Mouse (Mus musculus): ENCODE results near the gene Obsl1. TPM values are rescaled to one million over a fixed set of nuclear protein-coding genes. Genes with fewer than 3 reads are reported as not detected.

Obsl1 gene
- polyA plus RNA-seq, 2 experiments = 5.3 to 9.7 TPM

GRCm38 (mm10) chr1:75456746-75457564, 49.3 kb downstream of the Obsl1 start:
- Histone ChIP-seq H3K4me3 (ENCODE audit: insufficient read depth in 1 of 2, low read depth in 2 of 2, low read length in 2 of 2) (no peak overlapping the region), H3K27ac (no peak overlapping the region), H3K9ac (replicated peaks) (no peak overlapping the region), H3K4me2 (ENCODE audit: low read depth) (no peak overlapping the region), H3K4me1 (replicated peaks; ENCODE audit: control insufficient read depth in 2 of 2, insufficient read depth in 2 of 2, low read length in 1 of 2) (peaks cover 3 to 8% of the 10 kb centered on the region in 2 experiments; a peak in 3 of 4 replicates), H3K9me3 (ENCODE audit: control insufficient read depth, low read length) (no peaks in the 10 kb centered on the region), H3K27me3 (ENCODE audit: control insufficient read depth, insufficient read depth, low read length) (peaks cover 77% of the 10 kb centered on the region), H3K36me3 (replicated peaks; ENCODE audit: control insufficient read depth, insufficient read depth, low read depth) (no peaks in the 10 kb centered on the region)
- TF ChIP-seq CTCF (IDR thresholded peaks at IDR 0.05; ENCODE audit: low read depth) = peak; percentile 75
- no peak for TF ChIP-seq EP300 (IDR thresholded peaks at IDR 0.05; ENCODE audit: low read depth)
- WGBS (ENCODE audit: insufficient replicate concordance) = 10% methylated on average over 14 of the region's 14 CpGs
- DNase-seq (ENCODE audit: low read depth in 3 of 3, low spot score in 3 of 3) (no peak), ATAC-seq (ENCODE audit: insufficient read depth) (no peak)

GRCm38 (mm10) chr1:75455948-75456347, 50.3 kb downstream of the Obsl1 start:
- Histone ChIP-seq H3K9ac (replicated peaks) (no peak overlapping the region), H3K4me2 (ENCODE audit: low read depth) (no peak overlapping the region), H3K9me3 (ENCODE audit: control insufficient read depth, low read length) (no peaks in the 10 kb centered on the region), H3K4me3 (ENCODE audit: insufficient read depth in 1 of 2, low read depth in 2 of 2, low read length in 2 of 2) (no peak overlapping the region), H3K4me1 (replicated peaks; ENCODE audit: control insufficient read depth in 2 of 2, insufficient read depth in 2 of 2, low read length in 1 of 2) (peaks cover 3 to 8% of the 10 kb centered on the region in 2 experiments), H3K27ac (no peak overlapping the region), H3K36me3 (replicated peaks; ENCODE audit: control insufficient read depth, insufficient read depth, low read depth) (no peaks in the 10 kb centered on the region), H3K27me3 (ENCODE audit: control insufficient read depth, insufficient read depth, low read length) (peaks cover 87% of the 10 kb centered on the region)
- WGBS (ENCODE audit: insufficient replicate concordance) = 24% methylated on average over 5 of the region's 5 CpGs
- DNase-seq (ENCODE audit: low read depth in 3 of 3, low spot score in 3 of 3) (no peak), ATAC-seq (ENCODE audit: insufficient read depth) (no peak)
- TF ChIP-seq CTCF (IDR thresholded peaks at IDR 0.05; ENCODE audit: low read depth) (no peak), EP300 (IDR thresholded peaks at IDR 0.05; ENCODE audit: low read depth) (no peak)

- Histone ChIP-seq H3K36me3 (replicated peaks; ENCODE audit: control insufficient read depth, insufficient read depth, low read depth) (no peaks in the 10 kb centered on the region), H3K27ac (no peak overlapping the region), H3K4me2 (ENCODE audit: low read depth) (no peak overlapping the region), H3K9ac (replicated peaks) (no peak overlapping the region), H3K9me3 (ENCODE audit: control insufficient read depth, low read length) (no peaks in the 10 kb centered on the region), H3K27me3 (ENCODE audit: control insufficient read depth, insufficient read depth, low read length) (peaks cover 92% of the 10 kb centered on the region), H3K4me1 (replicated peaks; ENCODE audit: control insufficient read depth in 2 of 2, insufficient read depth in 2 of 2, low read length in 1 of 2) (peaks cover 8% of the 10 kb centered on the region in 2 experiments), H3K4me3 (ENCODE audit: insufficient read depth in 1 of 2, low read depth in 2 of 2, low read length in 2 of 2) (no peak overlapping the region)
- TF ChIP-seq EP300 (IDR thresholded peaks at IDR 0.05; ENCODE audit: low read depth) (no peak), CTCF (IDR thresholded peaks at IDR 0.05; ENCODE audit: low read depth) (no peak)
- DNase-seq (ENCODE audit: low read depth in 3 of 3, low spot score in 3 of 3) = no peak
- ATAC-seq (ENCODE audit: insufficient read depth) = no peak
- WGBS (ENCODE audit: insufficient replicate concordance) = 41% methylated on average over 3 of the region's 3 CpGs
These were observed 50.8 kb downstream of the Obsl1 start for GRCm38 (mm10) chr1:75455433-75455832.

- DNase-seq (ENCODE audit: low read depth in 3 of 3, low spot score in 3 of 3) = no peak
- TF ChIP-seq EP300 (IDR thresholded peaks at IDR 0.05; ENCODE audit: low read depth) (no peak), CTCF (IDR thresholded peaks at IDR 0.05; ENCODE audit: low read depth) (no peak)
These were observed 54.4 kb downstream of the Obsl1 start for GRCm38 (mm10) chr1:75451900-75452299.

GRCm38 (mm10) chr1:75450314-75451005, 55.8 kb downstream of the Obsl1 start, which contains the start of gene Asic4:
Gene Asic4, plus strand, starts transcription at chr1:75450436.
- ATAC-seq (ENCODE audit: insufficient read depth) = peak; percentile 56
- no peaks in the 10 kb centered on the region for H3K36me3 ChIP-seq (replicated peaks; ENCODE audit: control insufficient read depth, insufficient read depth, low read depth)
- H3K4me2 ChIP-seq (ENCODE audit: low read depth) = peak within 1 kb of the TSS; percentile 63
- no peak within 1 kb of the TSS for H3K27ac ChIP-seq
- H3K9ac ChIP-seq (replicated peaks) = 0 out of 2 replicates have a peak within 1 kb of the TSS, but pooled peaks have one; percentile 11
- H3K27me3 ChIP-seq (ENCODE audit: control insufficient read depth, insufficient read depth, low read length) = peaks cover 80% of the 10 kb centered on the region
- WGBS (ENCODE audit: insufficient replicate concordance) = 1% methylated on average over 35 of the region's 35 CpGs
- peak; percentile 70 for TF ChIP-seq EP300 (IDR thresholded peaks at IDR 0.05; ENCODE audit: low read depth)
- TF ChIP-seq CTCF (IDR thresholded peaks at IDR 0.05; ENCODE audit: low read depth) = no peak
- peak within 1 kb of the TSS in 1 of 2 experiments; percentile 35; a peak in 2 of 4 replicates for H3K4me3 ChIP-seq (ENCODE audit: insufficient read depth in 1 of 2, low read depth in 2 of 2, low read length in 2 of 2)
- no peaks in the 10 kb centered on the region for H3K9me3 ChIP-seq (ENCODE audit: control insufficient read depth, low read length)
- H3K4me1 ChIP-seq (replicated peaks; ENCODE audit: control insufficient read depth in 2 of 2, insufficient read depth in 2 of 2, low read length in 1 of 2) = peaks cover 21 to 30% of the 10 kb centered on the region in 2 experiments
- DNase-seq (ENCODE audit: low read depth in 3 of 3, low spot score in 3 of 3) = peak; percentile 50 to 62 (median 59)

More at GRCm38 (mm10) chr1:75451900-75452299, 54.4 kb downstream of the Obsl1 start:
- H3K9ac ChIP-seq (replicated peaks) = no peak overlapping the region
- no peak for ATAC-seq (ENCODE audit: insufficient read depth)
- H3K27ac ChIP-seq = no peak overlapping the region
- WGBS (ENCODE audit: insufficient replicate concordance) = 68% methylated on average over 5 of the region's 5 CpGs
- H3K4me1 ChIP-seq (replicated peaks; ENCODE audit: control insufficient read depth in 2 of 2, insufficient read depth in 2 of 2, low read length in 1 of 2) = peaks cover 19 to 22% of the 10 kb centered on the region in 2 experiments
- H3K9me3 ChIP-seq (ENCODE audit: control insufficient read depth, low read length) = no peaks in the 10 kb centered on the region
- H3K36me3 ChIP-seq (replicated peaks; ENCODE audit: control insufficient read depth, insufficient read depth, low read depth) = no peaks in the 10 kb centered on the region
- no peak overlapping the region for H3K4me2 ChIP-seq (ENCODE audit: low read depth)
- no peak overlapping the region for H3K4me3 ChIP-seq (ENCODE audit: insufficient read depth in 1 of 2, low read depth in 2 of 2, low read length in 2 of 2)
- peaks cover 93% of the 10 kb centered on the region for H3K27me3 ChIP-seq (ENCODE audit: control insufficient read depth, insufficient read depth, low read length)

All from liver, embryonic 14.5 days (tissue).